Mouse (Mus musculus) mature B cell (primary cell): ENCODE data around the gene Slc15a4.

Experiments
- in situ Hi-C: fragments of 300-500 bp; cut with MboI; formaldehyde crosslinking; loops from 2 replicates; pipeline ENCODE4 v1.14.3; 2019

The Slc15a4 gene

DNA sequence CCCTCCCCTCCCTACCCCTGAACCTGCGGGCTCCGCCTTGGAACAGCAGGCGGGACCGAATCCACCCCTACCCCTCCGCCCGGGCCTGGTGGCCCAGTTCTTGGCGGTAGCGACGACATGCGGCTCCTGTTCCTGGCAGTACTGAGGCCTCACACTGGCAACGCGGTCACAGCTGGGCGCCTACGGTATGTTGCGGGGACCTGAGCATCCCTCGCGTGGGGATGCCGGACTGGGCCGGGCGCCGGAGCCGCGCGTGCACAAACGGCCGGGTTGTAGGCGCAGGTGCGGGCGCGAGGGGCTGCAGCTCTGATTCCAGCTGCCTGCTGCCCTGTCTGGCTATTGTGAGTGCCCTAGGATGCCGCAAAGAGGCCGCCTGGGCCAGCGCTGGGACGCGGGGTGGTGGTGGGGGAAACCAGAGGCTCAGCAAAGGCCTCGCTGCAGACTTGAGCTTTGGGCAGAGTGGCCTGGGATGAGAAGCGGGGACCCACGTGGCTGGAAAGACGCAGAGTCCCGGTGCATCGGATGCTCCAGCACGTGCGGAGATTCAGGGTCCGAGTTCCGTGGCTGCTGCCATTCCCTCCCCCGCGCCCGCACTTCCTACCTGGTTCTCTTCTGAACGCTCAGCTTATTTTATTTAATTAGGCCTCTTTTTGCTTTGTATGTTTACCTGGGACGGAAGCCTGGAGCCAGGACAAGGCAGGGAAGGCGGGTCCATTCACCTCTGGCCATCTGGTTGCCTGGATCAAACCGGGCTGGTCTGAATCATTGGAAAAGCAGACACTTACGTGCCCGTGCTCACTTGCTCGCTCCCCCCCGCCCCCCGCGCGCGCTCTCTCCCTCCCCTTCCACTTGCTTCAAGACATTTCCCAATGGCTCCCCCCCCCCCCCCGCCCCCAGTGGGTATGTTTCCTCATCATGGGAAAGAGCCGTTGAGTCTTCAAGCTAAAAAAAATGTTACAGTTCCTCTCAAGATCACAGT lies at the start of gene Slc15a4, which contains the start of gene Glt1d1:
Gene Slc15a4 (minus strand): TSS at position 731 of the 979 bp plus-strand sequence.
Gene Glt1d1 (plus strand): TSS at position 96 of the 979 bp plus-strand sequence.
- in situ Hi-C loops, result no loop called here

GRCm38 (mm10) chr5:127678501-127678900 lies 45.8 kb upstream of the Slc15a4 start:
- in situ Hi-C loops, result no loop called here

GRCm38 (mm10) chr5:127677561-127677960 lies 44.9 kb upstream of the Slc15a4 start:
- in situ Hi-C loops, result no loop called here

DNA sequence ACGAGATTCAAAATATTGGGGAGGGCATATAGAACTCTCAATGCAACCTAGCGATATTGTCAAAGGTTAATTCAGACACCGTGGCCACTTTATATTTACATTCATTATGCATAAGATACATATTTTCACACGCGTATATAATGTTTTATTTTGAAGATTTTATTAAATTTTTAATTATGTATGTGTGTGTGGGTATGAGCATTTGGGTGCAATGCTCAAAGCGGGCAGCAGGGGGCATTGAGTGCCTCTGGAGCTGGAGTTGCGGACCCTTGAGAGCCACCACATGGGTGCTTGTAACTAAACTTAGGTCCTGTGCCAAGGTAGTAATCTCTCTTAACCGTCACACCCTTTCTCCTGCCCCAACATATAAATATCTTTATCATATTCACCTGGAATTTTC lies 41.2 kb upstream of the Slc15a4 start:
- in situ Hi-C loops, result no loop called here

GRCm38 (mm10) chr5:127660979-127661378 lies 28.3 kb upstream of the Slc15a4 start:
- in situ Hi-C loops, result no loop called here

DNA sequence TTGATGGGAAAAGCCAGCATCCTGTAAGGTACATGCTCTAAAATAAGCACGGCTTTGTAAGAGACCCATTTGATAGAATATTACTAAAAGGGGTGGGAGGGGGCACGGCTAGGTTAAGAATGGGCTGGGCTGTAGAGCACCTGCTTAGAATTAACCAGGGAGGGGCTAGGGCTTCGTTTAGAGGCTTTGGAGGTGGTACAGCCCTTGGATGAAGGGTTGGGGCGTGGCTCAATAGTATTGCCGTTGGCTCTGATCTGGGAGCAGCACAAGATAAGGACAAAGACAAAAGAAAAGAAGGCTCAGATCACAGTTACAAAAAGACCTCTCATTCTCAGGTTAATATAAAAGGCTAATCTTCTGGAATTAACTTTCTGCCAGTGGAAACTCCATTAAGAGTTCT lies 27.6 kb upstream of the Slc15a4 start:
- in situ Hi-C loops, result no loop called here

- in situ Hi-C loops, result no loop called here
Observed at GRCm38 (mm10) chr5:127659312-127659711, 26.6 kb upstream of the Slc15a4 start.

DNA sequence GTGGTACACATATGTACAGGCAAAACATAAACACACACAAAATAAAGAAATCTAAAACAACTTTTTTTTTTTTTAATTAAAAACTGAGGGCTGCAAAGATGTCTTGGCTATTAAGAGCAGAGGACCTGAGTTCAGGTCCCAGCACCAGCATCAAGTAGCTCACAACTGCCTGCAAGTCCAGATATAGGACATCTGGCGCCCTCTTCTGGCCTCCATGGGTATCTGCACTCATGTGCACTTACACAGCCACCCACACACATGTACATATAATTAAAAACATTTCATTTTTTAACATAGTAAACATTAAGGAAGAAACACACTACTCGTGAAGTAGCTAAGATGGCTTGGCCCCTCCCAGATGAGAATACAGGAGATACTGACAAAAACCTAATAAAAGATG lies 25.6 kb upstream of the Slc15a4 start:
- in situ Hi-C loops, result no loop called here

GRCm38 (mm10) chr5:127649077-127649476 lies 16.4 kb upstream of the Slc15a4 start:
- in situ Hi-C loops, result loop anchor here (5.0 kb wide), 1 partner anchor 42 kb away; no protein-coding TSS in a partner anchor

- in situ Hi-C loops, result loop anchor here (5.0 kb wide), 1 partner anchor 41 kb away; no protein-coding TSS in a partner anchor
Observed at GRCm38 (mm10) chr5:127648046-127648445, 15.3 kb upstream of the Slc15a4 start.

DNA sequence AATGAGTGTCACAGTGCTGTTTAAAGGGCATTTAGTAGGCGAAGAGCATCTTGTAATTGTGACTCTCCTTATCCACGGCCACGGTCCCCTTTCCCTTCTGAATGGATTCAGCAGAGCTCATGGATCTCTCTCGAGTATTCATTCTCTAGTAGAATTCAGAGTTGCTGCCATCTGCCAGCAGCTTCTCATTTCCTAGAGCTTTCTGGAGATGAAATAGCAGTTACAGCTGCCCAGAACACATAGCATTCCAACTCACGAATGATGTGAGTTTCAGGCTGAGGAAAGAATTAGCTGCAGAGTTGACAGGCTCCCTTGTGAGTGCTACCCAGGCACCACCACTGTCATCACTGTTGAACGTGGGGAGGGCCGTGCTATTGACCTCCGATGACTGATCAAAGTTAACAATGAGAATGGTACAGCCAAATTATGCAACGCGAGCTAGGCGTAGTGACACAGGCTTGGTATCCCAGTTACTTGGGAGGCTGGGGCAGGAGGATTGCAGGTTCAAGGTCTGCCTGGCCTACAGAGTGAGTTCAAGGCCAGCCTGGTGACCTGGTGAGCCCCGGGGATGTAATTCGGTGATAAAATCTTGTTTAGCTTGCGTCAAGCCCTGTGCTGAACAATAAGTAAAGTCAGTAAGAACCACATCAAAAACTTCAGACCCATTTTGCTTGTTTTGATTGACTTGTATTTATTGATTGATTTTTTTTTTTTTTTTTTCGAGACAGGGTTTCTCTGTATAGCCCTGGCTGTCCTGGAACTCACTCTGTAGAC lies 8.7 kb upstream of the Slc15a4 start:
- in situ Hi-C loops, result no loop called here

DNA sequence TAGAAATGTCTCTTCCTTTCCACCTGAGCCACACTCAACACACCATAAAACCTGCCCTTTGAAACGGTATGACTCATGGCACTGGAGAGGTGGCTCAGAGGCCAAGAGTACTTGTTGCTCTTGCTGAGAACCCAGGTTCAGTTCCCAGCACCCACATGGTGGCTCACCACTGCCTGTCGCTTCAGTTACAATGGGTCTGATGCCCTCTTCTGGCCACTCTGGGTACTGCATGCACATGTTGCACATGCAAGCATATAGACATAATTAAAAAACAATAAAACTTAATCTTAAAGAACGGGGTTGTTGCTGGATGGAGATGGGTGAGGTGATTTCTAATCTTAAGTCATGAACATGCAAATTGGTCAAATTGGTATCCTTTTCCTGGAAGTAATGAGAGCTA lies 7.7 kb upstream of the Slc15a4 start:
- in situ Hi-C loops, result no loop called here

DNA sequence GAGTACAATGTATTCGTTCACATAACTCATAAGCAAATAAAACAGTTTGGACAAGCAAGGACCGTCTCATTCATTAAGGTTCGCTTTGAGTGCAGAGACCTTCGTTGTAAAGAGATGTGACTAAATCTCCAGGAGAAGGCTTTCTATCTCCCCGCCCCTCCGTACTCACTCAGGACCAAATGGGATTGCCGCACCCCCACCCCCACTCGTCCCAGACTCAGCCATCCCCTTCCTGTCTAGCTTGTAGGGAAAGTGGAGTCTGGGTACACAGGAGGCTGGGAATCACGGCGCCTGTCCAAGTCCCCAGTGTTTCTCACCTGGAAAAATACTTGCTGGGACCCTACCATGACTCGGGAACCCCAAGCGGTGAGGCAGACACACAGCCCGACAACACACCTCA lies 6.9 kb upstream of the Slc15a4 start:
- in situ Hi-C loops, result no loop called here

DNA sequence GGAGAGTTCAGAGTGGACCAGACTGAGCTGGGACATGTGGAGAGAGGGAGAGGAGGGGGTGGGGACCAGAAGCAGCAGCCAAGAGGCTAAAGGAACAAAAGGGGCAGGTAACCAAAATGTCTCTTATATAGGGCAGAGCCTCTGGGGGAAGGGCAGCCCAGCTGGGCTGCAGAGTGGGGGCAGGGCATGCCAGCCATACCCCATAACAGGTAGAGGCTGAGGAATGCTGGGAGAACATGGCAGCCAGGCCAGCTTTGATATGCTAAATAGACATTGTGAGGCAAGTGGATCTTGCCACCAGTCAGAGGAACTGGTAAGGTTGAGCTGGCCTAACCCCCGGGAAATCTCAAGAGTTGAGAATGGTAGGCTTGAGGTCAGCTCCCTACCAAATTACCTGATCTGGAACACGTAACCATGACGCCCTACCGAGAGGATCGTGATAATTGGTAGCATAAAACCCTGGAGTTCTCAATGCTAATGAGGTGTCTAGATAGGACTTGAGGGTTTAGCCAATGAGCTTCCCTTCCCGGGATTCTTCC lies 6.4 kb upstream of the Slc15a4 start:
- in situ Hi-C loops, result no loop called here

GRCm38 (mm10) chr5:127638177-127638576 lies 5.5 kb upstream of the Slc15a4 start:
- in situ Hi-C loops, result no loop called here

DNA sequence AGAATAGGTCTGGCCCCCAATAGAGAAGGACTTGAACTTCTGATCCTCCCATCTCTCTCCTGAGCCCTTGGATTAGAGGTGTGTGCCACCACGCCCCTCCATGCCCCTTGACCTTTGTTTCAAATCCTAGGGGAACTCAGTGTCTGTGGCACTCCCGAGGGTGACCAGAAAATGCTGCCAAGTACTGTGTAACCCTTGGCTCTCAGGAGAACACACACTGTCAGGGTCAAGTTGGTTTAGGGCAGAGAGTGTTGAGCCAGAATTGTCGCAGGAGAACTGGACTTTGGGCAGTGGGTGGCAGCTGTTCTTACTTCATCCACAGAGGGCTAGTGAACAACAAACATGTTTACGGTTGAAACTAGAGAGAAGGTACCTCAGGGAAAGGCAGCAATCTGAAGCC lies 4.9 kb upstream of the Slc15a4 start:
- in situ Hi-C loops, result no loop called here

- in situ Hi-C loops, result no loop called here
Observed at GRCm38 (mm10) chr5:127633666-127634065, 969 bp upstream of the Slc15a4 start.

DNA sequence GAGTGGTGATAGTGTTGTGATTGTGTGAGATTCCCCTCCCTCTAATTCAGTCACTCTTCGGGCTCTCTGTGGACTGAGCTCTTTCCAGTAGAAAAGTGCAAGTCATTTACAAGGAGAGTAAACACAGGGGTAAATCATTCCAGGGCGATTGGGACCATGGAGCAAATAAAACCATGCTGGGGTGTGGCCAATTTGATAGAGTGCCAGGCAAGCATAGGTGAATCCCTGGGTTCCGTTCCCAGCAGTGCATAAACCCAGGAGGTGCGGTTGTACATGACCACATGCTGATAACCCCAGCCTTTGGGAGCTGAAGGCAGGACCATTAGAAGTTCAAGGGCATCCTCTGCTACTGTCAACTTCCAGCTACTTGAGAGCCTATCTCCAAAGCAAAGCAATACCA lies 491 bp upstream of the Slc15a4 start:
- in situ Hi-C loops, result no loop called here

DNA sequence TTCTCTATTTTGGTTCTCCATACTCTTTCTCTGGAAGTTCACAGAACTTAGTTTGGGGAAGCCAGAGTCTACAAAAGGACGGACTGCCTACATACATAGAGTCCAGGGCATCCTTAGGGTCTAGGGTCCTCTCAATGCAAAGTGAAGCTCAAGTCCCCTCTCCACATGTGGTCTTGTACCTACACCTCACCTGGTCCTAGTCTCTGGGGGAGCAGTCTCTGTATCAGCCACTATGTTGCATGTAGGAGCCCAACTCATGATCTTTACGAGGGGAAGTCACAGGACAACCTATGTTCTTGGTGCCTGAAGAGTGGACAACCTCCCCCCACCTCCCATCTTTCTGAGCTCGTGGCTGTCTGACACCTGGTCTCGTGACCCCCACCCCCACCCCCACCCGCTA lies 1.0 kb downstream of the Slc15a4 start:
- in situ Hi-C loops, result no loop called here

DNA sequence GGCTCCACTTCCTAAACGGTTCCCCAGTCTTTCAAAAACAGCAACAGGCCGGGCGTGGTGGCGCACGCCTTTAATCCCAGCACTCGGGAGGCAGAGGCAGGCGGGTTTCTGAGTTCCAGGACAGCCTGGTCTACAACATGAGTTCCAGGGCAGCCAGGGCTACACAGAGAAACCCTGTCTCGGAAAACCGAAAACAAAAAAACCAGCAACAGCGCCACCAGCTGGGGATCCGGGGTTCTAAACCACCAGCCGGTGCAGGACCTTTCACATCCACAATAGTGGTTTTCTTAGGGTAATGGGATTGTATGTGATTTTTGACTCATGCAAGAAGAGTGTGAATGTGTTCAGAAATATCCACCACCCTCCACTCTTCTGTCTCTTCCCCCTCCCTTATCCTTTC lies 5.5 kb downstream of the Slc15a4 start:
- in situ Hi-C loops, result no loop called here

GRCm38 (mm10) chr5:127624427-127625213 lies 8.1 kb downstream of the Slc15a4 start:
- in situ Hi-C loops, result no loop called here

DNA sequence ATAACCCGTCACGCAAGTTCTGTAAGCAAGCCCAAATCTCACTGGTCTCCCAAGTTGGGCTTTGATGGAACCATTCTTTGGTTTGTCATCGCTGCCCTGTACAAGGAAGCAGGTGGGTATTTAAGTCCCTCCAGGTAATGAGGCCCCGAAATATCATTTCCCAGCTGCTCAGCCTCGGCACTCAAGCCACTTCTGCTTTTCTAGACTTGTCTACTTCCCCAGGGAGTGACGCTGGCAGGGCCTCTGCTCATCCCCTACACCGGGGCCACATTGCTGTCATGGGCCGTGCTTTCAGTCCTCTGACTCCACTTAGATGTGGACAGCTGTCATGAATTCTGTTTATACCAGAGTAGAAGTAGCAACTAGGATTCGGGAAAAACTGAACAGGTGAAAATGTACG lies 11.6 kb downstream of the Slc15a4 start:
- in situ Hi-C loops, result no loop called here
